Mouse (Mus musculus) mouse embryonic stem cell (cell line): Measurements from ENCODE around the gene Cdhr4.

Experiments used
- in situ Hi-C, 2 experiments: fragments of 300-500 bp; cut with MboI; formaldehyde crosslinking; loops; 1 replicate in 1 of 2; 3 replicates in 1 of 2; pipeline ENCODE4 v1.14.3; 2019 to 2020; ENCODE audit warnings: low sequenced_read_pairs in 2 of 2, low pct_unique_long_range_greater_than_20kb in 1 of 2, mixed read lengths in 1 of 2; ENCODE audit not compliant: unreplicated experiment in 1 of 2

The Cdhr4 gene

DNA sequence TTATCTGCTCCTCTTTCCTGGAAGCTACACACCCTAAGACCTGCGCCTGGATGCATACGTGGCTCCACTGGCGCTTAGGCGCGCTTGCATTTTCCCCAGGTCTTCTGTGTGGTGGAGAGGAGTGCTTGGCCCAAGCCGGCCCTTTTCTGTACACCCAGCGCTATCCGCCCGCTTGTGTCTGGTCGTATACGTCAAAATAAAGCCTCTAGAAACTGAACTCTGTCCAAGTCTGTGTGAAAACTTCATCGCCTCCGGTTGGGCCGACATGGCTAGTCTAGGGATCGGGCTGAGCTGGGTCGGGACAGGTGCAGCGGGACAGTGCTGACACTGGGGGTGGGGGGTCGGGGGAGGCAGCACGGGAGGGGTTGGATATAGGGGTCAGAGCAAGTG is 56.3 kb downstream of the Cdhr4 start:
- in situ Hi-C loops: no loop called here

DNA sequence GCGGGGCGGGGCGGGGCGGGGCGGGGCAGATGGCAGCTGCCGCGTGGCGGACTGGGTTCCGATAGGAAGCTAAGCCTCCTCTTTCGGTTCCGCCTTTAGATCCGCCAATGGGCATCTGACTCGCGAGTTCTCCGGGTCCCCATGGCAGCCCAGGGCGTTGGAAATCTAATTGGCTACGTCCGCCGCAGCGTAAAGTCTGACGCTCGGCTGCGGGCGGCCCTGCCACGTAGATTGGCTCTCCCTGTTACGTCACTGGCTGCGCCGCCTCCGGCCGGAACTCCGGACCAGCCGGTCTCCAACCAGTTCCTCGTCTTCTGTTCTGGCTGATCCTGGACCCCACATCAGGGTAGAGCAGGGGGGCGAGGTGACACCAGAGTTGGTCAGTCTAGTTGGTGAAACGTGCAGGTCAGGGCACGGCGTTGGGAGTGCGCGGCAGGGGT is 56.7 kb downstream of the Cdhr4 start, which contains the start of gene Gmppb:
TSS of gene Gmppb (plus strand) at position 227 of the 440 bp plus-strand sequence.
- in situ Hi-C loops: no loop called here
